Mouse (Mus musculus) olfactory bulb, adult 2 months (tissue): Measurements from ENCODE around the gene Xpo6.

Source experiments
- CTCF ChIP-seq: fragments of 200-500 bp; IDR thresholded peaks from 2 replicates; pipeline ENCODE4 v1.5.1; 2012; ENCODE audit warnings: low read depth, mild to moderate bottlenecking, low read length, moderate library complexity; ENCODE audit not compliant: insufficient read depth
- POLR2A ChIP-seq: fragments of 200-500 bp; IDR thresholded peaks from 2 replicates; pipeline ENCODE4 v1.6.1; 2012; ENCODE audit warnings: mild to moderate bottlenecking, low read depth, low read length, moderate library complexity; ENCODE audit not compliant: insufficient read depth

DNA sequence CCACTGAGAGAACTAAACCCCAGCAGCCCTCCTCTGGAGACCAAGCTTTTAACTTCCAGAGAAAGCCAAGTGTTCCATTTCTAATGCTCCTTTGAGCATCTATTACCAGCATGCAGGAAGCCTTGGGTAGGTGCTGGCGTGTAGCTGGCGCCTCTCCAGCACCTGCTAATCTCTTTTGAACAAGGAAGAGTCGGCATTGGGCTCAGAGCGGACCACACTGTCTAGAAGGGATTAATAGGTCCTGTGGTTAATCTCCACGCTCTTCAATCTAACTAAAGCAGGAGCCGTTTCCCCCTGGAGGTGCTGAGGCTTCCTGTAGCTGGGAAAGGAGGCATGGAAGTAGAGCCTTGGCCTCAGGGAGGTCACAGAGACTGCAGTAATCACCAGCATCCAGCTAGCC, 145.7 kb downstream of the Xpo6 start:
- TF ChIP-seq POLR2A, result no peak
- no peak for TF ChIP-seq CTCF
